Mouse (Mus musculus) forebrain, embryonic 13.5 days (tissue): ENCODE data around the gene Rps16. TPM values are rescaled to one million over a fixed set of nuclear protein-coding genes. Genes with fewer than 3 reads are reported as not detected.

Experiments
- ATAC-seq: fragments of 200-750 bp; cut with Nextera tagmentation; 2 replicates; pipeline ENCODE4 v1.8.0; 2017
- H3K27ac ChIP-seq: fragments of 300-500 bp; sonication (generic); 2 replicates; pipeline ENCODE4 v1.5.1; 2015; ENCODE audit warnings: inconsistent platforms, mild to moderate bottlenecking, moderate library complexity
- H3K27me3 ChIP-seq: fragments of 300-500 bp; sonication (generic); 2 replicates; pipeline ENCODE4 v1.6.1; 2015; ENCODE audit warnings: mild to moderate bottlenecking, inconsistent platforms
- H3K36me3 ChIP-seq: fragments of 300-500 bp; sonication (generic); 2 replicates; pipeline ENCODE4 v1.6.1; 2015; ENCODE audit warnings: mild to moderate bottlenecking, inconsistent platforms; ENCODE audit not compliant: poor library complexity, severe bottlenecking
- H3K4me1 ChIP-seq: fragments of 300-500 bp; sonication (generic); 2 replicates; pipeline ENCODE4 v1.6.1; 2015; ENCODE audit warnings: inconsistent platforms
- H3K4me2 ChIP-seq: fragments of 300-500 bp; sonication (generic); 2 replicates; pipeline ENCODE4 v1.6.1; 2015; ENCODE audit warnings: inconsistent platforms, mild to moderate bottlenecking, moderate library complexity
- H3K4me3 ChIP-seq: fragments of 300-500 bp; sonication (generic); 2 replicates; pipeline ENCODE4 v1.5.1; 2015; ENCODE audit warnings: mild to moderate bottlenecking, inconsistent platforms
- H3K9ac ChIP-seq: fragments of 300-500 bp; sonication (generic); 2 replicates; pipeline ENCODE4 v1.6.1; 2015; ENCODE audit warnings: mild to moderate bottlenecking, inconsistent platforms
- H3K9me3 ChIP-seq: fragments of 300-500 bp; sonication (generic); replicated peaks from 2 replicates; pipeline ENCODE4 v1.6.1; 2016; ENCODE audit warnings: inconsistent platforms
- WGBS: fragments of 180-500 bp; shearing (Covaris S2); methylation state at CpG from one replicate; pipeline ENCODE4 v1.1.7; 2015; 5-methylcytosine and 5-hydroxymethylcytosine counted together
- polyA plus RNA-seq: library from polyadenylated mRNA; unstranded; fragments of >200 nt; fragmentation: Nextera tagmentation; extraction: Ambion mirVana; gene quantifications from 2 replicates; pipeline ENCODE4 v1.2.1, GENCODE M21; 2015

Rps16 gene
- 644 and 704 TPM in 2 replicates for polyA plus RNA-seq

DNA sequence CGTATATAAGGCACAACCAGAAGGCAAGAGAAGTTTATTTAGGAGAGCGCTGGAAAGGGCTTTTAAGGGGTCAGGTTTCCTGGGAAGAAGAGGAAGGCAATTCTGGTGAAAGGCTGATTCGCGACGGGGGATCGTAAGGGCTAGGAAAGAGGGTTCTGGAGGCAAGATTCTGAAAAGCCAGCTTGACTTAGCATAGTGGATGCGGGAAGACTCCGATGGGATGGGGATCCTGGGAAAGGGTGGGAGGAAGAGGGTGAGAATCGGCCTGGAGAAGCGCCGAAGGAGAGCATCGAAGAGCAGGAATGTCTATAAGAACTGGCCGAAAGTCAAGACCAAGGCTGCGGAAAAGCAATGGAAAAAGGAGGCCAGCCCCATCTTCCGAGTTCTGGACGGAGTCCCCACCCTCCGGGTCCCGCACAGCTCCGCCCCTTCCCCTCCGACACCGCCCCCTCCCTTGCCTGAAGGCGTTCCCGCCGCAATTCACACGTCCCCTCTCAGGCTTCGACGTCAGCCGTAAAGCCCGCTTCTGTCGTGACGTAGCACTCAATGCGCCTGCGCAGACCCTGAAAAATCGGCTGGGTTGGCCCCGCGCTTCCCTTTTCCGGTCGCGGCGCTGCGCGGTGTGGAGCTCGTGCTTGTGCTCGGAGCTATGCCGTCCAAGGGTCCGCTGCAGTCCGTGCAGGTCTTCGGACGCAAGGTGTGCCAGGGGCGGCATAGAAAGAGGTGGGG is at the start of gene Rps16:
Gene Rps16, plus strand, starts transcription at position 498 of the 729 bp plus-strand sequence.
- peak within 1 kb of the TSS; percentile 91 for H3K4me3 ChIP-seq
- WGBS: under 1% methylated on average over 47 of the region's 50 CpGs
- no peaks in the 10 kb centered on the region for H3K27me3 ChIP-seq
- H3K4me2 ChIP-seq: peak within 1 kb of the TSS; percentile 93
- H3K4me1 ChIP-seq: peaks cover 20% of the 10 kb centered on the region
- peaks cover 30% of the 10 kb centered on the region for H3K36me3 ChIP-seq
- peak within 1 kb of the TSS; percentile 96 for H3K9ac ChIP-seq
- peak; percentile 95 for ATAC-seq
- H3K27ac ChIP-seq: peak within 1 kb of the TSS; percentile 77
- no peaks in the 10 kb centered on the region for H3K9me3 ChIP-seq

DNA sequence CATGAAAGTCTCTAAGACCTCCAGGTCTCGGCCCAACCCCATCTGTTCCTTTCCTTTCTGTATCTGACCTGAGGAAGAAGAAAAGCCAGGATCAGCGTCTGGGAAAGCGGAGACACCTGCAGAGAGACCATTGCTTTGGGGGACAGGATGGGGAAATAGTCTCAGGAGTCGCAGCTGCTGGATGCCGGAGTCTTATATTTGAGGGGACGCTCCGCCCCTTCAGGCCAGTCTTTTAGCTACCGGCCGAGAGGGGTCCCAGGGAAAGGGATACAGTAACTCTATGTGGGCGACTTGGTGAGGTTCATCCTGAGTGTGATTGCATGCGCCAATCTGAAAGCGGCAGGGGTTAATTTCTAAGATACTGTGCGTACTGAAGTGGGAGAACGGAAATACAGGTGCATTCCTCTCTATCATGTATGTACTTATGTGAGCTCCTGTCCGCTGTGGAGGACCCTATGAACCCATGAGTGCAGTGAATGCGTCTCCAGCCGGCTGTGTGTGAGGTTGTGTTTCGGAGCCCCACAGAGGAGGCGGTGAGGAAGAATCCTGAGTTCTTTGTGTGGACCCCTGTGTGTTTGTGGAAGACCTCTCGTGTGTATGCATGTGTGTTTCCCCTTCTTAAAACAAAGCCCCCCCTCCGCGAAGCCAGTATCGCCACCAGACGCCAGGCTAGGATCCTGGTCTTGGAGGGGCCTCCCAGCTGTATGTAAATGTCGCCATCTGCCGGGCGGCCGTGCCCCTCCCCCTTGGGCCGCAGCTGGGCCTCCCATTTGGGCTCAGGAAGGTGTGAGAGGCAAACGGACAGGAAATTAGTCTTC is 48.6 kb upstream of the Rps16 start, which contains the start of gene Dll3:
Gene Dll3, minus strand, starts transcription at position 623 of the 818 bp plus-strand sequence.
- Histone ChIP-seq H3K4me1 (peaks cover 39% of the 10 kb centered on the region), H3K27ac (peak within 1 kb of the TSS; percentile 91), H3K9me3 (no peaks in the 10 kb centered on the region), H3K9ac (peak within 1 kb of the TSS; percentile 80), H3K27me3 (peaks cover 35% of the 10 kb centered on the region), H3K4me2 (peak within 1 kb of the TSS; percentile 64), H3K36me3 (peaks cover 29% of the 10 kb centered on the region), H3K4me3 (peak within 1 kb of the TSS; percentile 51)
- peak; percentile 76 for ATAC-seq
- WGBS: under 1% methylated on average over 28 of the region's 30 CpGs

DNA sequence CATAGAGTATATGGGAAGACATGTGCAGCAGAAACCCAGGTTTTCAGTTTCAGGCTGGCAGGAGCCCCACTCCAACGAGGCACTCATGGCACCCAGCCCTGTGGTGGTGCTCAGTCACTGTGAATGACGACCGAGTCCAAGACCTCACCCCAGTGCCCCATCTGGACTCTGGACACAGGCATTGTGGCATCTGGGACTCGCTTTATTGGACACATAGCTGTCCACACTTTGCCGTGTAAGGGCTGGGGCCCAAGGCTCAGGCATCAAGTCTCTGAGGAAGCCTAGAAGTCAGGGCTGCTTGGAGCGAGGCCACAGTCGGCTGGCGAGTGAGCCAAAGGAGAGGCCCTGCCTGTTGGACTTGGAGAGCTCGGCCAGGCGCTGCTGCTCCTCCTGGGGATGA is 44.8 kb upstream of the Rps16 start:
- Histone ChIP-seq H3K4me3 (no peak overlapping the region), H3K27me3 (0 out of 2 replicates have a peak, but pooled peaks cover 5% of the 10 kb centered on the region), H3K9me3 (no peaks in the 10 kb centered on the region), H3K36me3 (peaks cover 59% of the 10 kb centered on the region), H3K27ac (no peak overlapping the region), H3K4me2 (no peak overlapping the region), H3K9ac (no peak overlapping the region), H3K4me1 (peaks cover 47% of the 10 kb centered on the region)
- 94% methylated on average over 10 of the region's 10 CpGs for WGBS
- no peak for ATAC-seq

DNA sequence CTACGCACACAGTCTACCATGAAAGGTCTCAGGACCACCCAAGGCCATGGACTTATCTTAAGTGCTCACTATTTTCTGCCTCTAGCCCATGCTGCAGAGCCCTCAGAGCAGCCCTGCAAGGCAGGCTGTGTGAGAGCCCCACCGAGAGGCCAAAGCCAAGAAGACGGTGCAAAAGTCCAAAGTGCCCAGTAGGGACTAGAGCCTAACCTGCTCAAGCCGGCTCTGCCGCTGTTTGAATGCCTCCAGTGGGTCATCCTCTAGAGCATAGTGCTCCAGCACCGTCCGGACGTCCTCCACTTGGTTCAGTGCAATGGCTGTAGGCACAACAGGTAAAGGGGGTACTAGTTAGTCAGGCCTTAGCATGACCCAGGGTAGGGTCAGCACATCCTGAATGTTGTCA is 44.2 kb upstream of the Rps16 start:
- Histone ChIP-seq H3K4me1 (peaks cover 47% of the 10 kb centered on the region), H3K27me3 (0 out of 2 replicates have a peak, but pooled peaks cover 4% of the 10 kb centered on the region)
- 96% methylated on average over 8 of the region's 8 CpGs for WGBS

DNA sequence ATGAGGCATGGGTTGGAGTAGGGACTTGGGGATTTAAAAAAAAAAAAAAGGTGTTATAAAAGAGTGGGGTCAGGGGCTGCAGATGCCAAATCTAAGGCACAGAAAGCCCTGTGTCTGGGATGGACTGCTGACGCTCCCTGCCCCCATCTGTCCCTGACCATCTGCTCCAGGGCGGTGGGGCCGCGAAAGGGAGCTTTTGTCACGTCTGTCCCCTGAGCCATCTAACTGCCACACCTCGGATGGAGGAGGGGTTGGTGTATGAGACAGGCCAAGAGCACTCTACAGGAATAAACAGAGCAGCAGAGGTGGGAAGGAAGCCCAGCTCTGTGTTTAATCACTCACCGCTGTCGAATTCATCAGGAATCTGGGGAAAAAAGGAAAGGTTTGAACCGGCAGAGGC is 40.7 kb upstream of the Rps16 start:
- 74% methylated on average over 9 of the region's 9 CpGs for WGBS
- no peak for ATAC-seq
- peak overlapping the region; percentile 92; the same call in 1 of the 2 replicates for H3K4me2 ChIP-seq
- no peaks in the 10 kb centered on the region for H3K9me3 ChIP-seq
- H3K4me1 ChIP-seq: peaks cover 30% of the 10 kb centered on the region
- H3K27ac ChIP-seq: peak overlapping the region; percentile 8; the same call in 1 of the 2 replicates
- no peak overlapping the region for H3K9ac ChIP-seq
- peaks cover 65% of the 10 kb centered on the region for H3K36me3 ChIP-seq
- no peak overlapping the region for H3K4me3 ChIP-seq
- no peaks in the 10 kb centered on the region for H3K27me3 ChIP-seq

More for the DNA sequence above, 44.2 kb upstream of the Rps16 start:
- Histone ChIP-seq H3K36me3 (peaks cover 59% of the 10 kb centered on the region), H3K27ac (no peak overlapping the region), H3K4me2 (no peak overlapping the region), H3K9ac (no peak overlapping the region), H3K9me3 (no peaks in the 10 kb centered on the region), H3K4me3 (no peak overlapping the region)
- ATAC-seq: no peak

DNA sequence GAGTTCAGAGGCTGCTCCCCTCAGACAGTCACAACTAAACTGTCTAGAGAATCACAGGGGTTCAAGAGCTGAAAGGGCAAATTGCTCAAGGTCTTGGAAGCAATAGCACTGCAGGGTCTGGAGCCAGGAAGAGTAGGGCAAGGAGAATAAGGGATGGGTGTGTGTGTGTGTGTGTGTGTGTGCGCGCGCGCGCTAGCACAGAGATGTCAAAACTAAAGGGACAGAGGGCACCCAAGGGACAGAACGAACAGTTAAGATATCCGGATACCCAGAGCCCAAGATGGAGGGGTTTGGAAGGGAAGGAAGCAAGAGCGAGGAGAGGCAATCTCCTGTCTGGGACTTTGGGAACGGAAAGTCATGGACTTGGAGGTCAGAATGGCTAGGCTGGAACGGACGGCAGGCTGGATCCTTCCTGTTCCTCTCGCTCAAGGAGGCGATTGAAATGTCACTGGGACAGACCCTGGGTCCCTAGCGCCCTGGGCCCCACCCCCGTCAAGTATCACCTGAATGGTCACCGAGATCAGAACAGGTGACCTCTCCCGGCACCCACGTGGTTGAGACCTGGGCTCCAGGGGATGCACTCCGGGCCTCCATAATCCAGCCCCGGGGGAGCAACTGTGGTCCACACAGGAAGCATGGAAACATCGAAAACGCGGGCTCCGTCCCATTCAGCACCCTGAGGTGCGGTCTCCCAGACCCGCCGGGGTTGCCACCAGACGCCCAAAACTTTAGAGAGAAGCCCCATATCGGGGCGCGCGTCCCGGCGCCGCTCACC is 39.1 kb upstream of the Rps16 start:
- peak; percentile 71 for ATAC-seq
- H3K36me3 ChIP-seq: peaks cover 65% of the 10 kb centered on the region
- 7% methylated on average over 32 of the region's 35 CpGs for WGBS
- peak overlapping the region; percentile 66; the same call in 1 of the 2 replicates for H3K27ac ChIP-seq
- H3K27me3 ChIP-seq: no peaks in the 10 kb centered on the region
- no peaks in the 10 kb centered on the region for H3K9me3 ChIP-seq
- peak overlapping the region; percentile 96 for H3K4me3 ChIP-seq
- peaks cover 30% of the 10 kb centered on the region for H3K4me1 ChIP-seq
- peak overlapping the region; percentile 93 for H3K9ac ChIP-seq
- H3K4me2 ChIP-seq: peak overlapping the region; percentile 92

DNA sequence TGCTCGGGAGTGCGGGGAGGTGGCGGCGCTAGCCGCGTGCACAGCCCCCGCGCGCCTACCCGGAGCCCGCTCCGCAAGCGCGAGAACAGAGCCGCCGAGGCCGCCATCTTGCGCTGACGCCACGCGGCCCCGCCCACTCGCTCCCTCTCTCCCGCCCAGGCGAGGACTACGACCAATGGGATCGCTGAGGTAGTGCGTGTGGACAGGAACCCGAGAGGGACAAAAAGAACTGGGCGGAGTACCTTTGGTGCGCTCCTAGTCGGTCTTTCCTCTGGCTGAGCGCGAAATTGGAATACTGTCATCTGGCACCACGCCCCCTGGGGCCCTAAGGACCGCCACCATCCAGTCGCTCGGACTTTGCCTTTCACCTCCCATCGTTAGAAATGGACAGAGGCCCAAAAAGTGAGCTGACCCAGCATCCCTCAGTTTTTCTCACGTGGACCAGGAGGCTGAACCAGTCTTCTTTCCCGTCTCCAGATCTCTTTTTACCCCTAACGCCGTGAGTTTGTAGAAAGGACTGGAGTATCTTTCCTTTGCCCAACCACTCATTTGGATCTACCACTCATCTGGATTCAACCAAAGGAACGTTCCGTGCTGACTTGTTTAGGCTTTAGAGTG is 38.4 kb upstream of the Rps16 start, which contains the start of gene Timm50:
Gene Timm50, minus strand, starts transcription at position 147 of the 618 bp plus-strand sequence.
- no peaks in the 10 kb centered on the region for H3K27me3 ChIP-seq
- WGBS: under 1% methylated on average over 45 of the region's 45 CpGs

DNA sequence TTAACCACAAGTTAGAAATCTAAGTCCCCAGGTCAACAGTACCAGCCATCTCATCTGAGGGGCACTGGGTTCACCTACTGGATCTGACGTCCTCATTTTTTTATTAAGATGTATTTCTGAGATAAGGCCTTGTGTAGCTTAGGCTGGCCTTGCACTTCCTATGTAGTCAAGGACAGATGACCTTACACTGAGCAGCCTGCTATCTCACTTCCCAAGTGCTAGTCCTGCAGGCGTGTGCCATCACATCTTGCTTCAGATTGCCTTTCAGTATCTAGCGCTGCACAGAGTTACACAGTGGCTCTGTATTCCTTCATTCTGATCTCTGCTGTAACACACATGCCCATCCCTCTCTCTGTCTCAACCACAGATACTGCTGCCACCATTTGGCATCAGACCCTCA is 32.4 kb upstream of the Rps16 start:
- H3K4me2 ChIP-seq: no peak overlapping the region
- H3K27ac ChIP-seq: no peak overlapping the region
- no peak overlapping the region for H3K4me3 ChIP-seq
- no peaks in the 10 kb centered on the region for H3K9me3 ChIP-seq
- no peak for ATAC-seq
- no peaks in the 10 kb centered on the region for H3K27me3 ChIP-seq
- H3K36me3 ChIP-seq: peaks cover 93% of the 10 kb centered on the region
- 88% methylated on average over 3 of the region's 3 CpGs for WGBS
- no peak overlapping the region for H3K9ac ChIP-seq
- no peaks in the 10 kb centered on the region for H3K4me1 ChIP-seq

More for the DNA sequence above, 38.4 kb upstream of the Rps16 start, which contains the start of gene Timm50:
- Histone ChIP-seq H3K9ac (peak within 1 kb of the TSS; percentile 93), H3K9me3 (no peaks in the 10 kb centered on the region), H3K4me3 (peak within 1 kb of the TSS; percentile 96), H3K27ac (peak within 1 kb of the TSS; percentile 66; the same call in 1 of the 2 replicates), H3K36me3 (peaks cover 65% of the 10 kb centered on the region), H3K4me1 (peaks cover 30% of the 10 kb centered on the region), H3K4me2 (peak within 1 kb of the TSS; percentile 92)
- ATAC-seq: peak; percentile 98

DNA sequence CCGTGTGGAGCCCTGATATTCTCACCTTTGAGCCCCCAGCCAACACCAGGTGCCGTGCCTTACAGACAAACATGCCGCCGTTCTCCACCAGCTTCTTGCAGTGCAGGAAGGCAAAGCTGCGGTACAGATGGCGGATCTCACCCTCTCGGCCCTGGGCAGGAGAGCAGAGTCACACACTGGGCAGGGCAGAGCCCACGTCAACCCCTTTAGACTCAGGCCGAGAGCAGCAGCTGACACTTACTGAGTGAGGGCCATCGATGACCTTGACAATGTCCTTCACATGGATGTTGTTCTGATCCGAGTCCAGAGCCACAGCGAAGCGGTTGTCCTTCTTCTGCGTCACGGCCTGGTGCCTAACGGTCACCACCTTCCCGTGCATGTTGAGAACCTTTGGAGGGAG is 31.7 kb upstream of the Rps16 start:
- no peak overlapping the region for H3K4me3 ChIP-seq
- no peak overlapping the region for H3K27ac ChIP-seq
- H3K36me3 ChIP-seq: peaks cover 100% of the 10 kb centered on the region
- no peaks in the 10 kb centered on the region for H3K9me3 ChIP-seq
- ATAC-seq: no peak
- no peaks in the 10 kb centered on the region for H3K27me3 ChIP-seq
- no peak overlapping the region for H3K4me2 ChIP-seq
- no peaks in the 10 kb centered on the region for H3K4me1 ChIP-seq
- no peak overlapping the region for H3K9ac ChIP-seq
- 94% methylated on average over 17 of the region's 17 CpGs for WGBS

DNA sequence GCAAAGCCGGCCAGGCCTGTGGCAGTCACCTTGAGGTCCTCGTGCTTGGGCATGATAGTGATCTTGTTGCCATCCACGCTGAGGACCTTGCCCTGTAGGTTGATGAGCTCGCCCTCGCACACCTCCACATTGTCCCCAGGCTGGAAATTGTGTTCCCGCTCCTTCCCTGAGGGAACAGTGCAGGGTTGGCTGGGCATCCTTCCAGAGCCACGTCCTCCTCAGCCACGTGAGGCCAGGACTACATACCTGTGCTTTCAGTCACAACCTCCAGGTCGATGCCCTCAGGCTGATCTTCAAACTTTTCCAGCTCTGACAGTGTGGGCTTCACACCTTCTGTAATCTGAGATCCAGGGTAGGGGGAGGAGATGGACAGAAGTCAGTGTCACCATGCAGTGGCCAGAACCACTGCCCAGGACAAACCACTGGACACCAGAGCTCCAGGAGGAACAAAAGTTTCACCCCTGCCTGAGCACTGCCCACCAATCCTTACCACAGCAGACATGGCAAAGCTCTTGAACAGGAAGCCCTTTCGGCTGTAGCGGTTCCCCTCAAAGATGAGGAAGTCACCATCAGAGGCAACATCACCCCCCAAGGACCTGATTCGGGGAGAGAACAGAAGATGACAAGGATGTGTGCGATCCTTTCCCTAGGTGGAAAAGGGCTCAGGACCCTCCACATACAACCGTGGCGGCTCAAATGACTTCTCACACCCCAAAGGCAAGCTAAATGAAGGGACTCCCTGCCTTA is 28.3 kb upstream of the Rps16 start:
- Histone ChIP-seq H3K27me3 (no peaks in the 10 kb centered on the region), H3K4me3 (no peak overlapping the region), H3K36me3 (peaks cover 100% of the 10 kb centered on the region), H3K9ac (no peak overlapping the region), H3K4me1 (no peaks in the 10 kb centered on the region), H3K9me3 (no peaks in the 10 kb centered on the region), H3K27ac (no peak overlapping the region), H3K4me2 (no peak overlapping the region)
- no peak for ATAC-seq
- 94% methylated on average over 15 of the region's 15 CpGs for WGBS
